ENCODE assay signal across 1 mouse cellular context in the genomic region with DNA sequence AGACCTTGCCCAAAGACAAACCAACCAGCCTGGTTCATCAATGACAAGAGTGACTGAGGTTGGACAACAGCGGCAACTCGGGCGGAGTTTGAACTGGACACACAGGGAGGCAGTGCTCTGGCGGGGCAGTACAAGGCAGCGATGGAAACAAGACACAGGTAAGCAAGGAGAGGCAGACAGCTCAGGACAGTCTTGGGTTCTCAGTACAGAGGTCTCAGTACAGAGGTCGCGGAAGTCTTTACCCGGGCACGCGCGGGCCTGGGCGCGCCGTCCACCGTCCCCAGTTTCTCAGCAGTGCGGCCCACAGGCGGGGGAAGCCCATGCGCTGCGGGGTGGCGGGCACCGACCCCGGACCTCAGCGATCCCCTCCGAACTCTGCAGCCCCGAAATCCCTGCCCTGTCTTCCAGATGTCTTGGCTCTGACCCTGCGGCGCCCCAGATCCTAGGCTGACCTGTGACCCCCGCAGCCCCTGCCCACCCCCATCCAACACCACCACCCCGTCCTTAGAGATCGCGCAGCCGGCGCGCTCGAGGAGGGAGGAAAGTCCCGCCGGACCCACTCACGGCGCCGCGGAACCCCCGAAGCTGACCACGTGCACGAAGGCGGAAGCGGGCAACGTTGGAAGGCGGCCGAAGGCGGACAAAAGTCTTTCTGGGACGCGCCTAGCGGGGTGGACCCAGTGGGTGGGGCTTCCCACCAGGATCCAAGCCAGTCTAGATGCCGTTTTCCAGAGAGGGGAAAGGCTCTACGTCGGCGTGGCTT.
A peak's percentile ranks its signal among the peaks of the same experiment; 100 is the strongest.
TF ChIP-seq lines count a peak whose summit lies in the region.

A gene (minus strand): TSS at position 662 of the 763 bp plus-strand sequence.

TF ChIP-seq in CH12.LX, 34 proteins besides CTCF, POLR2A, EP300 and RAD21 (continued from another document):
- TF ChIP-seq KAT2A (IDR thresholded peaks at IDR 0.05; ENCODE audit: insufficient replicate concordance, low read length) (peak; percentile 81; the same call in 1 of the 2 replicates), ELF1 (IDR thresholded peaks at IDR 0.05; ENCODE audit: low read depth, low read length) (peak; percentile 98), SIN3A (IDR thresholded peaks at IDR 0.05; ENCODE audit: low read length) (peak; percentile 97), CHD2 (IDR thresholded peaks at IDR 0.05; ENCODE audit: low read length) (no peak), HCFC1 (IDR thresholded peaks at IDR 0.05; ENCODE audit: low read depth, low read length) (peak; percentile 86), MAX (IDR thresholded peaks at IDR 0.05; ENCODE audit: low read length) (peak; percentile 99), JUN (IDR thresholded peaks at IDR 0.05; ENCODE audit: insufficient read depth, low read depth, low read length) (no peak), MAFK (IDR thresholded peaks at IDR 0.05; ENCODE audit: insufficient replicate concordance, low read length) (no peak), ZC3H11A (IDR thresholded peaks at IDR 0.05; ENCODE audit: low read depth, low read length) (no peak), ETS1 (conservative IDR thresholded peaks at IDR 0.05; ENCODE audit: low read depth, low read length) (no peak; the same call in 1 of the 2 replicates), MYC (IDR thresholded peaks at IDR 0.05; ENCODE audit: low read depth, low read length) (peak; percentile 98), MEF2A (IDR thresholded peaks at IDR 0.05; ENCODE audit: borderline replicate concordance, low read depth, low read length) (peak; percentile 80), TCF12 (IDR thresholded peaks at IDR 0.05; ENCODE audit: low read depth, low read length) (peak; percentile 81), ZNF384 (IDR thresholded peaks at IDR 0.05; ENCODE audit: low read depth, low read length) (no peak), MAZ (IDR thresholded peaks at IDR 0.05; ENCODE audit: low read depth, low read length) (peak; percentile 80; the same call in 1 of the 2 replicates), PAX5 (IDR thresholded peaks at IDR 0.05; ENCODE audit: low read length) (no peak), BHLHE40 (IDR thresholded peaks at IDR 0.05; ENCODE audit: low read depth, low read length) (peak; percentile 81), POLR2AphosphoS2 (IDR thresholded peaks at IDR 0.05; ENCODE audit: low read depth, low read length) (peak; percentile 28; the same call in 1 of the 2 replicates), TBP (conservative IDR thresholded peaks at IDR 0.05; ENCODE audit: low read depth, low read length) (0 out of 2 replicates have a peak, but pooled peaks have one; percentile 48), NRF1 (IDR thresholded peaks at IDR 0.05; ENCODE audit: low read depth, low read length) (peak; percentile 32; the same call in 1 of the 2 replicates), IRF4 (IDR thresholded peaks at IDR 0.05; ENCODE audit: low read depth, low read length) (peak; percentile 64; the same call in 1 of the 2 replicates), NELFE (IDR thresholded peaks at IDR 0.05; ENCODE audit: low read depth, low read length) (peak; percentile 83), SMC3 (IDR thresholded peaks at IDR 0.05; ENCODE audit: low read depth, low read length) (no peak), MXI1 (IDR thresholded peaks at IDR 0.05; ENCODE audit: low read depth, low read length) (peak; percentile 99), USF1 (IDR thresholded peaks at IDR 0.05; ENCODE audit: low read depth, low read length) (peak; percentile 85), GABPA (IDR thresholded peaks at IDR 0.05; ENCODE audit: insufficient replicate concordance, low read depth, low read length) (no peak)
